7 mouse cellular contexts compared by ENCODE assay signal in the genomic region with DNA sequence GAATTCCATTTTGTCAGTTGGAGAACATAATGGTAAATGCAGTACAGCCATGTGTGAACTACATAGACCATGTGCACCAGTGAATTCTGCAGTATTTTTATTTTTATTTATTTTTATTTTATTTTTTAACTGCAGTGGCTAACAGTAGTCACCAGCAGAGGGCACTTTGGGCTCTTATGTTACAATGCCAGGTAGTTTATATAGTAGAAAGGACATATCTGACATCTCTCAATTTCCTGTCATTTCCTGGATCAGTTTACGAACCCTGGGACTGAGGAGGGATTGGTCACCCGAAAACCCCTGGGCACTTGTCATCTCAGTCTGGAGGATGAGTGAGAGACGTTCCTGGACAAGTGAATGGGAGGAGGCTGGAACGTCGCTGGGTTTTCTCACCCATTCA. TPM values are rescaled to one million over a fixed set of nuclear protein-coding genes. Genes with fewer than 3 reads are reported as not detected.
DNase-seq lines count a peak whose midpoint lies in the region; ATAC-seq and TF ChIP-seq lines count a peak whose summit lies in the region.

No protein-coding gene starts in this region.

- no peak for TF ChIP-seq EP300 in liver, postnatal 0 days (IDR thresholded peaks at IDR 0.05; ENCODE audit: low read depth)

- H3K4me1 ChIP-seq in liver, postnatal 0 days (ENCODE audit: insufficient read depth): no peaks in the 10 kb centered on the region
- no peaks in the 10 kb centered on the region for H3K4me1 ChIP-seq in liver, embryonic 12.5 days
- no peaks in the 10 kb centered on the region for H3K4me1 ChIP-seq in hindbrain, embryonic 14.5 days (replicated peaks; ENCODE audit: control insufficient read depth, insufficient read depth, low read length)
- no peaks in the 10 kb centered on the region for H3K4me1 ChIP-seq in midbrain, embryonic 15.5 days

- H3K9me3 ChIP-seq in liver, postnatal 0 days (ENCODE audit: low read length): no peaks in the 10 kb centered on the region
- H3K9me3 ChIP-seq in liver, embryonic 12.5 days (replicated peaks): no peaks in the 10 kb centered on the region
- H3K9me3 ChIP-seq in hindbrain, embryonic 14.5 days (ENCODE audit: control insufficient read depth, low read length): no peaks in the 10 kb centered on the region
- no peaks in the 10 kb centered on the region for H3K9me3 ChIP-seq in midbrain, embryonic 15.5 days

- DNase-seq in liver, postnatal 0 days: no peak
- DNase-seq in embryo, embryonic 11 days: peak; percentile 48
- peak; percentile 57 for DNase-seq in hindbrain, embryonic 14.5 days (ENCODE audit: low spot score)
- DNase-seq in gastrocnemius, adult 18-20 months (ENCODE audit: low spot score): no peak
- no peak for DNase-seq in cerebellum, adult 11-12 months

- H3K4me2 ChIP-seq in liver, postnatal 0 days (ENCODE audit: low read depth, low read length): no peak overlapping the region
- H3K4me2 ChIP-seq in liver, embryonic 12.5 days: no peak overlapping the region
- H3K4me2 ChIP-seq in hindbrain, embryonic 14.5 days (replicated peaks): peak overlapping the region; percentile 38
- H3K4me2 ChIP-seq in midbrain, embryonic 15.5 days: peak overlapping the region; percentile 44

- no peak overlapping the region for H3K9ac ChIP-seq in liver, postnatal 0 days (replicated peaks)
- H3K9ac ChIP-seq in liver, embryonic 12.5 days: no peak overlapping the region
- no peak overlapping the region for H3K9ac ChIP-seq in hindbrain, embryonic 14.5 days
- no peak overlapping the region for H3K9ac ChIP-seq in midbrain, embryonic 15.5 days

- no peaks in the 10 kb centered on the region for H3K36me3 ChIP-seq in liver, postnatal 0 days (replicated peaks; ENCODE audit: insufficient read depth, low read length)
- H3K36me3 ChIP-seq in liver, embryonic 12.5 days: no peaks in the 10 kb centered on the region
- no peaks in the 10 kb centered on the region for H3K36me3 ChIP-seq in hindbrain, embryonic 14.5 days (replicated peaks; ENCODE audit: control insufficient read depth, insufficient read depth)
- no peaks in the 10 kb centered on the region for H3K36me3 ChIP-seq in midbrain, embryonic 15.5 days (replicated peaks)

- H3K4me3 ChIP-seq in liver, postnatal 0 days (ENCODE audit: low read depth, low read length): no peak overlapping the region
- no peak overlapping the region for H3K4me3 ChIP-seq in liver, embryonic 12.5 days
- H3K4me3 ChIP-seq in hindbrain, embryonic 14.5 days (replicated peaks; ENCODE audit: low read length): no peak overlapping the region
- H3K4me3 ChIP-seq in midbrain, embryonic 15.5 days: 0 out of 2 replicates have a peak overlapping the region, but pooled peaks have one; percentile 20

- no peak for ATAC-seq in liver, postnatal 0 days
- no peak for ATAC-seq in liver, embryonic 12.5 days
- ATAC-seq in hindbrain, embryonic 14.5 days (ENCODE audit: low FRiP score): no peak
- no peak; the same call in 1 of the 2 replicates for ATAC-seq in midbrain, embryonic 15.5 days (replicated peaks)

- no peaks in the 10 kb centered on the region for H3K27me3 ChIP-seq in liver, postnatal 0 days (ENCODE audit: insufficient read depth, low read length)
- no peaks in the 10 kb centered on the region; the same call in 1 of the 2 replicates for H3K27me3 ChIP-seq in liver, embryonic 12.5 days (replicated peaks)
- H3K27me3 ChIP-seq in hindbrain, embryonic 14.5 days (ENCODE audit: control insufficient read depth, insufficient read depth, low read length): no peaks in the 10 kb centered on the region
- H3K27me3 ChIP-seq in midbrain, embryonic 15.5 days (replicated peaks): no peaks in the 10 kb centered on the region

- peak; percentile 35 for TF ChIP-seq CTCF in liver, postnatal 0 days (IDR thresholded peaks at IDR 0.05; ENCODE audit: low read depth)

- 19% methylated on average over 5 of the region's 5 CpGs for WGBS in liver, postnatal 0 days (ENCODE audit: insufficient replicate concordance)
- 35% methylated on average over 5 of the region's 5 CpGs for WGBS in liver, embryonic 12.5 days (ENCODE audit: insufficient replicate concordance)
- 33% methylated on average over 5 of the region's 5 CpGs for WGBS in hindbrain, embryonic 14.5 days
- WGBS in midbrain, embryonic 15.5 days: 16% methylated on average over 5 of the region's 5 CpGs

- no peak overlapping the region for H3K27ac ChIP-seq in liver, postnatal 0 days (ENCODE audit: low read depth)
- no peak overlapping the region for H3K27ac ChIP-seq in liver, embryonic 12.5 days
- H3K27ac ChIP-seq in hindbrain, embryonic 14.5 days: no peak overlapping the region
- H3K27ac ChIP-seq in midbrain, embryonic 15.5 days: no peak overlapping the region

RNA-seq across cellular contexts. Expression of a gene that starts 52.4 kb away (rescaled TPM):
- polyA plus RNA-seq in liver, postnatal 0 days (2015; fragmentation: Nextera tagmentation; extraction: Ambion mirVana): 5.3 and 6.9 TPM in 2 replicates
- polyA plus RNA-seq in liver, embryonic 12.5 days (2016; fragmentation: Nextera tagmentation; extraction: Ambion mirVana): 22.9 and 24.4 TPM in 2 replicates
- polyA plus RNA-seq in hindbrain, embryonic 14.5 days (2014; fragmentation: Nextera tagmentation; extraction: Ambion mirVana): 42.0 and 46.8 TPM in 2 replicates
- 60.8 and 61.7 TPM in 2 replicates for polyA plus RNA-seq in midbrain, embryonic 15.5 days (2015; fragmentation: Nextera tagmentation; extraction: Ambion mirVana)
- total RNA-seq in gastrocnemius, adult 18-20 months (2021): 10 to 100 TPM; 20.3 to 20.5 TPM

Comparison
In these comparisons a context has a peak if more than half of its experiments do, and no peak if none do; other contexts are left out.
1. DNase-seq: peak in embryo, embryonic 11 days (single experiment) and hindbrain, embryonic 14.5 days (single experiment); none in liver, postnatal 0 days (single experiment), gastrocnemius, adult 18-20 months (single experiment) and cerebellum, adult 11-12 months (single experiment).
2. H3K4me2 ChIP-seq: peak in hindbrain, embryonic 14.5 days (single experiment) and midbrain, embryonic 15.5 days (single experiment); none in liver, postnatal 0 days (single experiment) and liver, embryonic 12.5 days (single experiment).